In genomic region chr13:37964128-37965087, GRCm38 (mm10) we compare ENCODE assay signal across 8 mouse cellular contexts. TPM values are rescaled to one million over a fixed set of nuclear protein-coding genes. Genes with fewer than 3 reads are reported as not detected.
DNase-seq lines count a peak whose midpoint lies in the region; ATAC-seq and TF ChIP-seq lines count a peak whose summit lies in the region.

No protein-coding gene starts in this region.

- H3K27ac ChIP-seq in heart, embryonic 15.5 days = no peak overlapping the region
- H3K27ac ChIP-seq in bone marrow, adult 2 months (ENCODE audit: control insufficient read depth, insufficient read depth, low read depth, low read length, poor library complexity) = peak overlapping the region; percentile 15; the same call in 1 of the 2 replicates
- no peak overlapping the region for H3K27ac ChIP-seq in hindbrain, embryonic 14.5 days
- H3K27ac ChIP-seq in midbrain, embryonic 14.5 days (replicated peaks; ENCODE audit: low read depth, low read length) = no peak overlapping the region

- H3K36me3 ChIP-seq in heart, embryonic 15.5 days = no peaks in the 10 kb centered on the region
- H3K36me3 ChIP-seq in hindbrain, embryonic 14.5 days (replicated peaks; ENCODE audit: control insufficient read depth, insufficient read depth) = no peaks in the 10 kb centered on the region
- no peaks in the 10 kb centered on the region for H3K36me3 ChIP-seq in midbrain, embryonic 14.5 days (ENCODE audit: control insufficient read depth, insufficient read depth, low read length)

- H3K9ac ChIP-seq in heart, embryonic 15.5 days = peak overlapping the region; percentile 60; the same call in 1 of the 2 replicates
- no peak overlapping the region for H3K9ac ChIP-seq in hindbrain, embryonic 14.5 days
- no peak overlapping the region for H3K9ac ChIP-seq in midbrain, embryonic 14.5 days (replicated peaks; ENCODE audit: low read length)

- peak overlapping the region; percentile 50 for H3K4me3 ChIP-seq in heart, embryonic 15.5 days
- H3K4me3 ChIP-seq in bone marrow, adult 2 months (replicated peaks; ENCODE audit: control insufficient read depth, low read depth, low read length) = no peak overlapping the region
- H3K4me3 ChIP-seq in hindbrain, embryonic 14.5 days (replicated peaks; ENCODE audit: low read length) = no peak overlapping the region
- H3K4me3 ChIP-seq in midbrain, embryonic 14.5 days (replicated peaks; ENCODE audit: low read depth, low read length) = no peak overlapping the region

- no peak for ATAC-seq in heart, embryonic 15.5 days (replicated peaks; ENCODE audit: insufficient number of reproducible peaks, insufficient read depth, low FRiP score, low read depth)
- no peak for ATAC-seq in hindbrain, embryonic 14.5 days (ENCODE audit: low FRiP score)
- ATAC-seq in midbrain, embryonic 14.5 days (ENCODE audit: low FRiP score, low TSS enrichment) = no peak

- H3K4me2 ChIP-seq in heart, embryonic 15.5 days = peak overlapping the region; percentile 75
- H3K4me2 ChIP-seq in hindbrain, embryonic 14.5 days (replicated peaks) = peak overlapping the region; percentile 43; the same call in 1 of the 2 replicates
- peak overlapping the region; percentile 49; the same call in 1 of the 2 replicates for H3K4me2 ChIP-seq in midbrain, embryonic 14.5 days (ENCODE audit: low read length)

- H3K27me3 ChIP-seq in heart, embryonic 15.5 days = no peaks in the 10 kb centered on the region
- no peaks in the 10 kb centered on the region for H3K27me3 ChIP-seq in hindbrain, embryonic 14.5 days (ENCODE audit: control insufficient read depth, insufficient read depth, low read length)
- H3K27me3 ChIP-seq in midbrain, embryonic 14.5 days (ENCODE audit: control insufficient read depth, insufficient read depth, low read length) = no peaks in the 10 kb centered on the region

- WGBS in heart, embryonic 15.5 days = 43% methylated on average over 20 of the region's 20 CpGs
- WGBS in bone marrow, adult 2 months = 35% methylated on average over 20 of the region's 20 CpGs
- 35% methylated on average over 20 of the region's 20 CpGs for WGBS in hindbrain, embryonic 14.5 days
- 35% methylated on average over 20 of the region's 20 CpGs for WGBS in midbrain, embryonic 14.5 days

- TF ChIP-seq POLR2A in bone marrow, adult 2 months (IDR thresholded peaks at IDR 0.05; ENCODE audit: borderline replicate concordance, control insufficient read depth, low read depth, low read length) = no peak

- intact Hi-C loops in heart, postnatal 36 days (cut with DNase I) = no loop called here

- no peak for TF ChIP-seq CTCF in bone marrow, adult 2 months (IDR thresholded peaks at IDR 0.05; ENCODE audit: control insufficient read depth, insufficient read depth, low read length)

- no peaks in the 10 kb centered on the region for H3K9me3 ChIP-seq in heart, embryonic 15.5 days (replicated peaks)
- H3K9me3 ChIP-seq in hindbrain, embryonic 14.5 days (ENCODE audit: control insufficient read depth, low read length) = no peaks in the 10 kb centered on the region
- H3K9me3 ChIP-seq in midbrain, embryonic 14.5 days (ENCODE audit: control insufficient read depth, low read length) = no peaks in the 10 kb centered on the region

- H3K4me1 ChIP-seq in heart, embryonic 15.5 days (replicated peaks) = peaks cover 26% of the 10 kb centered on the region
- H3K4me1 ChIP-seq in bone marrow, adult 2 months (ENCODE audit: control insufficient read depth, insufficient read depth, low read length) = peaks cover 10% of the 10 kb centered on the region
- H3K4me1 ChIP-seq in hindbrain, embryonic 14.5 days (replicated peaks; ENCODE audit: control insufficient read depth, insufficient read depth, low read length) = 0 out of 2 replicates have a peak, but pooled peaks cover 9% of the 10 kb centered on the region
- 0 out of 2 replicates have a peak, but pooled peaks cover 14% of the 10 kb centered on the region for H3K4me1 ChIP-seq in midbrain, embryonic 14.5 days (ENCODE audit: control insufficient read depth, insufficient read depth, low read length)

- DNase-seq in heart, postnatal 36 days = no peak
- DNase-seq in hindbrain, embryonic 14.5 days (ENCODE audit: low spot score) = no peak
- peak; percentile 19 for DNase-seq in midbrain, embryonic 14.5 days
- no peak for DNase-seq in cerebellum, adult 9-10 months
- DNase-seq in cerebellum, adult 9-11 months = no peak
- no peak for DNase-seq in yolk sac, embryonic 10.5 days (ENCODE audit: low spot score)

RNA-seq across cellular contexts. Expression of gene Ssr1, which starts 29.6 kb away (rescaled TPM):
- polyA plus RNA-seq in heart, embryonic 15.5 days (2015; fragmentation: Nextera tagmentation; extraction: Ambion mirVana) = 78.6 and 79.1 TPM in 2 replicates
- 10 to 100 TPM; 40.1 to 46.0 TPM for total RNA-seq in heart, postnatal 36 days (2021)
- polyA plus RNA-seq in bone marrow, adult 2 months (2011; ENCODE audit: insufficient read depth, insufficient read length, low replicate concordance, missing spikeins) = 43.0 and 56.0 TPM in 2 replicates
- polyA plus RNA-seq in hindbrain, embryonic 14.5 days (2014; fragmentation: Nextera tagmentation; extraction: Ambion mirVana) = 67.8 and 74.8 TPM in 2 replicates
- 51.7 and 81.1 TPM in 2 replicates for polyA plus RNA-seq in midbrain, embryonic 14.5 days (2014; fragmentation: Nextera tagmentation; extraction: Ambion mirVana)
